Mouse (Mus musculus): Measurements from ENCODE around the gene Eif4e1b.

Gene Eif4e1b

GRCm38 (mm10) chr13:54783698-54784097, at the start of gene Eif4e1b:
Eif4e1b (plus strand) TSS chr13:54783998.
- DNase-seq: no peak

- peak; percentile 57 for DNase-seq
These were observed 46.9 kb upstream of the Eif4e1b start for GRCm38 (mm10) chr13:54736931-54737330.

GRCm38 (mm10) chr13:54737488-54738212, 46.1 kb upstream of the Eif4e1b start:
- DNase-seq: peak; percentile 71

GRCm38 (mm10) chr13:54738213-54738601, 45.6 kb upstream of the Eif4e1b start:
- peak; percentile 76 for DNase-seq

GRCm38 (mm10) chr13:54746110-54746509, 37.7 kb upstream of the Eif4e1b start:
- peak; percentile 70 for DNase-seq

GRCm38 (mm10) chr13:54746896-54747295, 36.9 kb upstream of the Eif4e1b start:
- DNase-seq: peak; percentile 89

GRCm38 (mm10) chr13:54748190-54748589, 35.6 kb upstream of the Eif4e1b start:
- DNase-seq: peak; percentile 69

GRCm38 (mm10) chr13:54748721-54749060, 35.1 kb upstream of the Eif4e1b start:
- peak; percentile 80 for DNase-seq

- peak; percentile 85 for DNase-seq
These were observed 34.5 kb upstream of the Eif4e1b start for GRCm38 (mm10) chr13:54749061-54749863.

GRCm38 (mm10) chr13:54749864-54750411, 33.9 kb upstream of the Eif4e1b start, which contains the start of gene Gprin1:
Gprin1 (minus strand) TSS chr13:54749874.
- DNase-seq: peak; percentile 81

GRCm38 (mm10) chr13:54750699-54751098, 33.1 kb upstream of the Eif4e1b start:
- DNase-seq: no peak

- peak; percentile 80 for DNase-seq
These were observed 31.1 kb upstream of the Eif4e1b start for GRCm38 (mm10) chr13:54752656-54753055.

GRCm38 (mm10) chr13:54753733-54754132, 30.1 kb upstream of the Eif4e1b start:
- peak; percentile 53 for DNase-seq

GRCm38 (mm10) chr13:54754169-54755080, 29.4 kb upstream of the Eif4e1b start:
- DNase-seq: peak; percentile 72

GRCm38 (mm10) chr13:54755201-54755830, 28.5 kb upstream of the Eif4e1b start:
- peak; percentile 66 for DNase-seq

GRCm38 (mm10) chr13:54756156-54756712, 27.6 kb upstream of the Eif4e1b start:
- peak; percentile 56 for DNase-seq

GRCm38 (mm10) chr13:54757093-54757830, 26.5 kb upstream of the Eif4e1b start:
- peak; percentile 88 for DNase-seq

- DNase-seq: peak; percentile 98
These were observed 25.6 kb upstream of the Eif4e1b start for GRCm38 (mm10) chr13:54758045-54758755.

- DNase-seq: peak; percentile 77
These were observed 24.9 kb upstream of the Eif4e1b start for GRCm38 (mm10) chr13:54758756-54759470.

- peak; percentile 80 for DNase-seq
These were observed 24.3 kb upstream of the Eif4e1b start for GRCm38 (mm10) chr13:54759496-54759895.

Measured in cerebellum, adult 9-11 months (tissue).